Mouse (Mus musculus) CD4-positive, CD25-positive, alpha-beta regulatory T cell, adult 2 months (primary cell): ENCODE data around the gene Fosl1.

Experiments used
- DNase-seq: peaks from one replicate; pipeline ENCODE4 v3.0.0-alpha.2; 2012; ENCODE audit warnings: low read depth, low spot score

The Fosl1 gene

GRCm38 (mm10) chr19:5424782-5425741 is 22.3 kb upstream of the Fosl1 start, which contains the start of the genes Drap1 and AI837181:
Gene Drap1 (minus strand): TSS chr19:5424979.
Gene AI837181 (plus strand): TSS chr19:5425144.
- peak; percentile 97 for DNase-seq

- no peak for DNase-seq
Observed at GRCm38 (mm10) chr19:5425906-5426565, 21.3 kb upstream of the Fosl1 start.

GRCm38 (mm10) chr19:5426640-5427290 is 20.6 kb upstream of the Fosl1 start:
- DNase-seq: no peak

GRCm38 (mm10) chr19:5428083-5428482 is 19.3 kb upstream of the Fosl1 start:
- peak; percentile 72 for DNase-seq

- DNase-seq: no peak
Observed at GRCm38 (mm10) chr19:5429219-5429618, 18.1 kb upstream of the Fosl1 start.

- DNase-seq: no peak
Observed at GRCm38 (mm10) chr19:5429806-5430205, 17.5 kb upstream of the Fosl1 start.

- DNase-seq: no peak
Observed at GRCm38 (mm10) chr19:5430408-5430807, 16.9 kb upstream of the Fosl1 start.

GRCm38 (mm10) chr19:5431911-5432464 is 15.4 kb upstream of the Fosl1 start:
- DNase-seq: peak; percentile 66

GRCm38 (mm10) chr19:5432992-5433852 is 14.1 kb upstream of the Fosl1 start:
- DNase-seq: peak; percentile 75

GRCm38 (mm10) chr19:5433951-5434350 is 13.4 kb upstream of the Fosl1 start:
- DNase-seq: peak; percentile 14

GRCm38 (mm10) chr19:5444371-5444908 is 2.9 kb upstream of the Fosl1 start:
- no peak for DNase-seq

GRCm38 (mm10) chr19:5444954-5445353 is 2.4 kb upstream of the Fosl1 start:
- DNase-seq: no peak

- no peak for DNase-seq
Observed at GRCm38 (mm10) chr19:5445747-5446146, 1.6 kb upstream of the Fosl1 start.

- DNase-seq: peak; percentile 56
Observed at GRCm38 (mm10) chr19:5448354-5449150, 1.2 kb downstream of the Fosl1 start.

GRCm38 (mm10) chr19:5449673-5450072 is 2.3 kb downstream of the Fosl1 start:
- DNase-seq: no peak

GRCm38 (mm10) chr19:5451766-5452165 is 4.4 kb downstream of the Fosl1 start:
- DNase-seq: no peak

- DNase-seq: no peak
Observed at GRCm38 (mm10) chr19:5455037-5455436, 7.7 kb downstream of the Fosl1 start.

- no peak for DNase-seq
Observed at GRCm38 (mm10) chr19:5455568-5455967, 8.2 kb downstream of the Fosl1 start.

GRCm38 (mm10) chr19:5456241-5456921 is 9.0 kb downstream of the Fosl1 start:
- no peak for DNase-seq
